Mouse (Mus musculus) erythroid progenitor cell, adult 5-6 weeks (primary cell): Measurements from ENCODE around the gene Gm20388. TPM values are rescaled to one million over a fixed set of nuclear protein-coding genes. Genes with fewer than 3 reads are reported as not detected.
A peak's percentile ranks its signal among the peaks of the same experiment; 100 is the strongest.

Experiments used
- ATAC-seq: replicated peaks from 2 replicates; pipeline ENCODE4 v1.8.0; 2016; ENCODE audit warnings: moderate number of reproducible peaks, mild to moderate bottlenecking, moderate TSS enrichment, inconsistent platforms; ENCODE audit not compliant: poor library complexity, low FRiP score, severe bottlenecking
- total RNA-seq, 2 experiments: library from RNA; stranded (forward) in 1 of 2; stranded (reverse) in 1 of 2; fragments of 150-400 nt in 1 of 2; fragments of 186-747, 209-891 nt in 1 of 2; gene quantifications; 2 replicates each; pipeline versions ENCODE4 v1.2.3 to v1.2.4; 2015 to 2017; ENCODE audit warnings: low replicate concordance in 2 of 2

The Gm20388 gene
- total RNA-seq, 2 experiments from 2014 or later: 4.2 TPM; not detected in 1

- no peak for ATAC-seq
These were observed 3876.7 kb downstream of the Gm20388 start for GRCm38 (mm10) chr8:123787254-123787897.

DNA sequence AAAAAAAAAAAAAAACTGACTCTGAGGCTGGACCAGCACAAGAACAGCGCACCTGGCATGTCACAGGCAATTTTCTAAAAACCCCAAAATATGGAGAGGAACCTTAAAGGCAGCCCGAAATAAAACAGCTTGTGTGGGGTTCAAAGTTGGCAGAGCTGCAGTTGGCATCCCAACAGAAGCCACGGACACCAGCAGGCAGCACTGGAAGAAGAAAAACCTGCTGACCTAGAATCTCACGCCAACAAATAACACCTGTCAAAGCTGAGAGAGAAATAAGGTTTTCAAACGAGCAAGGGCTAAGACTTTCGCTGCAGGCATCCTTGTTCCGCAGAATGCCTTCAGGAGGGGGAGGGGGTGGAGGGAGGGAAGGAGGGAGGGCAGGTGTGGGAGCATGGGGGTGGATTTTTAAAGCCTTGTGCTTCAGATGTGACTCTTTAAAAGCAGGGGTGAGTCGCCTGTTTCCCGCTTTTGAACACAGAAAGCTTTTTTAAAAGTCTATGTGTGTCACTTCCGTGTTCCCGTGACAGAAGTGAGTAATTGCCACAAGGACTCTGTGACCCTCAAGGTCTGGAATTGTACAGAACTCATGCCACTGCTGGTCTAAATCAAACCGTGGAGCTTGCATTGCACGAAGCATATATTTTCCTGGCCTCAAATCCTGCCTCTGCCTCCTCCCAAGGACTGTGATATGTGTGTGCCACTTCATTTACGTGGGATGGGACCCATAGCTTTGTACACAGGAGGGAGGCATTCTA lies 3878.0 kb downstream of the Gm20388 start:
- ATAC-seq: no peak

DNA sequence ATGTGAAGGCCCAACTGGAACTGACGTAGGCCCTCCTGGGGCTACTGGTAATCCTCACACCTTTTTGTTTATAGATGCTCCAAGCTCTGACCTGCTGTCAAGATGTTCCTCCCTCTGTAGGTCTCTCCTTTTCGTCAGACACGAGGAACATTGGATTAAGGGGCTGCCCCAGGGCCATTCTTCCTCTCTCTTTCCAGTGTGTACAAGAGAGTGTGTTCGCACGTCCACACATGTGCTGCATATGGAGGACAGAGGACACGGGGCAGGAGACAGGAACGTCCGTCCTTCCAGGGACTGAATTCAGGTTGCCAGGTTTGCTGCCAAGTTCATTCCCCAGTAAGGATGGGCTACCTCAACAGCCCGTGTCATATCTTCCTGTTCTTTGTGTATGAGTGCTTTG lies 3878.8 kb downstream of the Gm20388 start:
- no peak for ATAC-seq

DNA sequence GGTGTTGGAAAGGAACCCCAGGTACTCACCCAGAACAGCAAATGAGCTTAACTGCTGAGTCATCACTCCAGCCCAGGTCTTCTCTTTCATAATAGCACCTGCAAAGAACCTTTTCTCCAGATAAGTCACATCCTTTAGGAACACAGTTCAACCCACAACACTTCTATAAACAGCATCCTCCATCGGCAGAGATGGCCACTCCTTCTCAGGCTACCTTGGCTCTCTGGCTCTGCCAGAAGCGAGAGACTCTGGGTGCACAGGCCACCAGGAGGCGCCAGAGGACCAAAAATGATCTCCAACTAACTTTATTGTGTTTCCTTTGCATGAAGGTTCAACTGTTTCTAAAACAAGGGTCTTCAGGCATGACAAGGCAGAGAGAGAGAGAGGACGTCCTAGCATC lies 3879.3 kb downstream of the Gm20388 start:
- peak; percentile 58 for ATAC-seq

- ATAC-seq: no peak
These were observed 3880.6 kb downstream of the Gm20388 start for GRCm38 (mm10) chr8:123791101-123791844.

DNA sequence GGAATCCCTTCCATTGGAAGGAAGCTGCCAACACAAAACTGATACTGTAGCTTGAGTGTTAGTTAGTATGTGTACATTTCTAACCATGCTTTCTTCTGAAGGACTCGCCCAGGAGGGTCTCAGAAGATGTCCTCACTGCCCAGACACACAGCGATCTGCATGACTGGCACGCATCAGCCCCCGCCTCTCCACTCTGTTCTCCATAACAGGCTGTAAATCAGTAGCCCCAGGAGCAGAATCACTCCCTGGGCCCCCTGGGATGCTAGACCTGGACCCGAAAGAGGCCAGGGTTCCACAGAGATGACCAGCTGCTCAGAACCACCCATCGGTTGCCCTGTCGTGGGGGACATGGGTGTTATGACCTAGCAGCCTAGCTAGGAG lies 3881.2 kb downstream of the Gm20388 start:
- ATAC-seq: no peak

DNA sequence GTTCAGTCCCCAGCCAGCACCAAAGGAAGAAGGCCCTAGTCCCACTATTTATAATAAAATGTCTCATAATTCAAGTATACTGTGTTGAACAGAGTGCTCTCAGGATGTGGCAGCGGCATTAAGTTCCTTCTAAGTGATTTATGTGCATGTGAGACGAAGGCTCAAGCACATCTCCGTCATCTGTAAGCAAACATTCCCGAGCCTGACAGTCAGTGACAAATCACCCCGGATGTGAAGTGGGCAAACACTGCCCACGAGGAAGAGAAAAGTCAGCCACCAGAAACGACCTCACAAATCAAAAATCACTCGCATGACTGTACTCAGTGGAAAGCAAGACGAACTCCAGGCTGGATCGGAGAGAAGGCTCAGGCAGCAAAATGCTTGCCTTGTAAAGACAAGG lies 3883.3 kb downstream of the Gm20388 start:
- ATAC-seq: no peak

- ATAC-seq: no peak
These were observed 3884.1 kb downstream of the Gm20388 start for GRCm38 (mm10) chr8:123794766-123795165.

- 0 out of 2 replicates have a peak, but pooled peaks have one; percentile 29 for ATAC-seq
These were observed 3886.1 kb downstream of the Gm20388 start for GRCm38 (mm10) chr8:123796758-123797157.

- ATAC-seq: peak; percentile 60
These were observed 3887.3 kb downstream of the Gm20388 start for GRCm38 (mm10) chr8:123797928-123798327.

- ATAC-seq: no peak
These were observed 3888.8 kb downstream of the Gm20388 start for GRCm38 (mm10) chr8:123799434-123799833.

- ATAC-seq: no peak
These were observed 3889.2 kb downstream of the Gm20388 start for GRCm38 (mm10) chr8:123799885-123800284.

GRCm38 (mm10) chr8:123800867-123801266 lies 3890.2 kb downstream of the Gm20388 start:
- ATAC-seq: no peak

- no peak for ATAC-seq
These were observed 3890.9 kb downstream of the Gm20388 start for GRCm38 (mm10) chr8:123801538-123801937.

- no peak for ATAC-seq
These were observed 3893.0 kb downstream of the Gm20388 start for GRCm38 (mm10) chr8:123803639-123804038.

DNA sequence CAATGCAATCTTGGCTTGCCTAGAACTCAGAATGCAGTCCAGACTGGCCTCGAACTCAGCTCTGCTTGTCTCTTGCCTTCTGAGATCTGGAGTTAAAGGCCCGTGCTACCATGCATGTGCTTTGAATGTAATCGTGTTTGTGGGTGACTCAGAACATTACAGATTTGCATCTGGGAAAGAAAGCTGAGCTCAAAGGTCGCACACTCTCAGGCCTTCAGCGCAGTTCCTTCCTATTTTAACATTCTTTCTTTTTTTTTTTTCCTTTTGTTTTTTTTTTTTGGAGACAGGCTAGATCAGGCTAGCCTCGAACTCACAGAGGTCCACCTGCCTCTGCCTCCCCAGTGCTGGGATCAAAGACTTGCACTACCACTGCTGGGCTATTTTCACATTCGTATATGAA lies 3893.9 kb downstream of the Gm20388 start:
- no peak for ATAC-seq

DNA sequence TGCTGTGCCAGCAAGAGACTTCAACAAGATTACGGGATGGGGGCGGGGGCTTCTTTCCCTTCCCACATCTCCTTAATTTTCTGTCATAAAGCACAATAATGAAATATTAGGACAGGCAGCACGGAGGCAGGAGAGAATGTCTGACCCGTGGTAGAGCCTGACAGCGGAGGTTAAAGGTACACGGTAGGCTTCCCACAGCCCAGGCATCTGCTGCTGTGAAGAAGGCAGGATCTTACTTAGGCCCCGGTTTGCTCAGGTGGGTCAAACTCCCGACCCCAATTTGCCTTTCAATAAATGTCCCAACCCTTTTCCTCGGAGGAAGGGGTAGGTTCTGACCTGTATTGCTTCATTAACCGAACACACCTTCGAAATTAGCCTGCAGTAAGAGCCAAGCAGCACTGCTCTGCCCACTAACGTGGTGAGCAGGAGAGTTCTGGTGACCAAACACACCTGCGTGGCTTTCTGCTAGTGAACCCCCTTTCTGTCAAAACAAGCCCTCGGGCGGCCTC lies 3894.6 kb downstream of the Gm20388 start:
- no peak for ATAC-seq

GRCm38 (mm10) chr8:123805718-123806373 lies 3895.2 kb downstream of the Gm20388 start, which contains the start of gene Rab4a:
Gene Rab4a, plus strand, starts transcription at chr8:123805985.
- ATAC-seq: peak; percentile 62

DNA sequence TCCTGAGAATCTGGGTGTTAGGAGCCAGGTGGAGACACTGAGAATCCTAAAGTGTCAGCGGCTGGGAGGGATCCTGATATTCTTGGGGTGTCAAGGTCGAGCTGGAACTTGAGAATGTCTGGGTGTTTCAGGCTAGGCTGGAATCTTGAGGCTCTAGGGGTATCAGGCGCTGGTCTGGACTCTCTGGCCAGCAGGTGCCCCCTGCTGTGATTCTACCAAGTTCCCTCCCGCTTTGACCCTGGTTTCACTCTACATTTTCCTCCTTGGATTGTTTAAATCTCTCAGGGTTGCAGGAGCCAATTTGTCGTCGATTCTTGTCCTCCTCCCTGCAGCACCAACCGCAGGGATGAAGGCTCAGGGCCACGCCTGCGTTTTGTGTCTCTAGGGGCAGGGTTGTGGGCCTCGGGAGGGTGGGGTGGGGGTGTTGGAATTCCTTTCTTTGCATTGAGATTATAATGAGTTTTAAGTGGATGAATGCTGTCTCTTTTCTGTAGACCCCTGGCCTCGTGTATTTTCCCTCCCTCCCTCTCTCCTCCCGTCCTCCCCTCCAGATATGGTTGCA lies 3895.8 kb downstream of the Gm20388 start:
- ATAC-seq: 0 out of 2 replicates have a peak, but pooled peaks have one; percentile 26

- no peak for ATAC-seq
These were observed 3896.4 kb downstream of the Gm20388 start for GRCm38 (mm10) chr8:123807024-123807431.
